Mouse (Mus musculus) midbrain, postnatal 0 days (tissue): Measurements from ENCODE around the gene Zfp871. TPM values are rescaled to one million over a fixed set of nuclear protein-coding genes. Genes with fewer than 3 reads are reported as not detected.

Experiments
- ATAC-seq: fragments of 200-750 bp; cut with Nextera tagmentation; 2 replicates; pipeline ENCODE4 v1.8.0; 2017; ENCODE audit warnings: moderate number of reproducible peaks, mild to moderate bottlenecking, moderate TSS enrichment, moderate library complexity; ENCODE audit not compliant: low FRiP score
- DNase-seq: peaks from one replicate; pipeline ENCODE4 v3.0.0-alpha.2; 2015; ENCODE audit warnings: low spot score
- H3K27ac ChIP-seq: fragments of 300-500 bp; sonication (generic); 2 replicates; pipeline ENCODE4 v1.5.1; 2014; ENCODE audit warnings: low read depth, mild to moderate bottlenecking, low read length, mixed read lengths
- H3K27me3 ChIP-seq: fragments of 300-500 bp; sonication (generic); 2 replicates; pipeline ENCODE4 v1.6.1; 2014; ENCODE audit warnings: low read length, control low read depth, mixed read lengths; ENCODE audit not compliant: insufficient read depth
- H3K36me3 ChIP-seq: fragments of 300-500 bp; sonication (generic); 2 replicates; pipeline ENCODE4 v1.6.1; 2014; ENCODE audit warnings: low read length, control low read depth, mixed read lengths; ENCODE audit not compliant: insufficient read depth
- H3K4me1 ChIP-seq: fragments of 300-500 bp; sonication (generic); 2 replicates; pipeline ENCODE4 v1.6.1; 2014; ENCODE audit warnings: mild to moderate bottlenecking, control low read depth, antibody characterized with exemption, low read length, mixed read lengths; ENCODE audit not compliant: insufficient read depth
- H3K4me2 ChIP-seq: fragments of 300-500 bp; sonication (generic); 2 replicates; pipeline ENCODE4 v1.6.1; 2014; ENCODE audit warnings: low read depth, mild to moderate bottlenecking, low read length, mixed read lengths; ENCODE audit not compliant: poor library complexity, severe bottlenecking
- H3K4me3 ChIP-seq: fragments of 300-500 bp; sonication (generic); 2 replicates; pipeline ENCODE4 v1.5.1; 2014; ENCODE audit warnings: low read depth, mild to moderate bottlenecking, low read length, moderate library complexity
- H3K9ac ChIP-seq: fragments of 300-500 bp; sonication (generic); replicated peaks from 2 replicates; pipeline ENCODE4 v1.6.1; 2014; ENCODE audit warnings: mild to moderate bottlenecking, low read length, moderate library complexity, mixed read lengths; ENCODE audit not compliant: poor library complexity, severe bottlenecking
- H3K9me3 ChIP-seq: fragments of 300-500 bp; sonication (generic); 2 replicates; pipeline ENCODE4 v1.6.1; 2016; ENCODE audit warnings: low read length, control low read depth
- CTCF ChIP-seq: IDR thresholded peaks from 2 replicates; pipeline ENCODE4 v1.5.1; 2016; ENCODE audit warnings: antibody characterized with exemption, mild to moderate bottlenecking
- WGBS: fragments of 180-500 bp; shearing (Covaris S2); extraction: QIAGEN DNeasy Blood & Tissue Kit; methylation state at CpG from one replicate; pipeline ENCODE4 v1.1.7; 2014; 5-methylcytosine and 5-hydroxymethylcytosine counted together
- polyA plus RNA-seq: library from polyadenylated mRNA; unstranded; fragments of >200 nt; fragmentation: Nextera tagmentation; extraction: Ambion mirVana; gene quantifications from 2 replicates; pipeline ENCODE4 v1.2.1, GENCODE M21; 2015
- total RNA-seq: library from RNA; depleted of rRNA; stranded (reverse); fragments of >200 nt; gene quantifications from 2 replicates; pipeline ENCODE4 v1.2.3, GENCODE M21; 2014

Zfp871 gene
- total and polyA plus RNA-seq, 2 experiments from 2014 or later: 34.5 to 46.7 TPM

- no peak for TF ChIP-seq CTCF
- Histone ChIP-seq H3K4me1 (no peaks in the 10 kb centered on the region), H3K4me2 (no peak overlapping the region), H3K36me3 (no peaks in the 10 kb centered on the region), H3K9ac (no peak overlapping the region), H3K9me3 (no peaks in the 10 kb centered on the region), H3K27ac (no peak overlapping the region), H3K4me3 (no peak overlapping the region), H3K27me3 (no peaks in the 10 kb centered on the region)
- DNase-seq: no peak
- 73% methylated on average over 5 of the region's 5 CpGs for WGBS
- ATAC-seq: no peak
These were observed 30.8 kb downstream of the Zfp871 start for GRCm38 (mm10) chr17:32757331-32757730.

GRCm38 (mm10) chr17:32753634-32754033 is 34.5 kb downstream of the Zfp871 start:
- H3K9ac ChIP-seq: no peak overlapping the region
- H3K4me1 ChIP-seq: no peaks in the 10 kb centered on the region
- no peaks in the 10 kb centered on the region for H3K9me3 ChIP-seq
- no peak for ATAC-seq
- no peaks in the 10 kb centered on the region for H3K36me3 ChIP-seq
- no peak overlapping the region for H3K27ac ChIP-seq
- peak; percentile 59 for TF ChIP-seq CTCF
- H3K4me2 ChIP-seq: peak overlapping the region; percentile 9; the same call in 1 of the 2 replicates
- peak; percentile 50 for DNase-seq
- H3K27me3 ChIP-seq: no peaks in the 10 kb centered on the region
- H3K4me3 ChIP-seq: no peak overlapping the region
- 13% methylated on average over 12 of the region's 12 CpGs for WGBS

GRCm38 (mm10) chr17:32752813-32753360 is 35.2 kb downstream of the Zfp871 start:
- H3K9me3 ChIP-seq: no peaks in the 10 kb centered on the region
- H3K9ac ChIP-seq: no peak overlapping the region
- DNase-seq: no peak
- H3K4me2 ChIP-seq: no peak overlapping the region
- H3K27me3 ChIP-seq: no peaks in the 10 kb centered on the region
- no peak overlapping the region for H3K4me3 ChIP-seq
- no peak for ATAC-seq
- H3K36me3 ChIP-seq: no peaks in the 10 kb centered on the region
- no peak for TF ChIP-seq CTCF
- no peak overlapping the region for H3K27ac ChIP-seq
- 76% methylated on average over 6 of the region's 6 CpGs for WGBS
- no peaks in the 10 kb centered on the region for H3K4me1 ChIP-seq

- Histone ChIP-seq H3K4me2 (no peak overlapping the region), H3K4me3 (no peak overlapping the region), H3K36me3 (no peaks in the 10 kb centered on the region), H3K27ac (no peak overlapping the region), H3K27me3 (no peaks in the 10 kb centered on the region), H3K9me3 (no peaks in the 10 kb centered on the region), H3K4me1 (no peaks in the 10 kb centered on the region), H3K9ac (no peak overlapping the region)
- DNase-seq: no peak
- no peak for TF ChIP-seq CTCF
- no peak for ATAC-seq
- WGBS: 44% methylated on average over 5 of the region's 5 CpGs
These were observed 37.5 kb downstream of the Zfp871 start for GRCm38 (mm10) chr17:32750611-32751010.

GRCm38 (mm10) chr17:32741057-32741456 is 47.0 kb downstream of the Zfp871 start:
- DNase-seq: no peak
- WGBS: 10% methylated on average over 1 of the region's 1 CpGs
- Histone ChIP-seq H3K27me3 (no peaks in the 10 kb centered on the region), H3K9me3 (no peaks in the 10 kb centered on the region), H3K36me3 (no peaks in the 10 kb centered on the region), H3K4me2 (no peak overlapping the region), H3K9ac (no peak overlapping the region), H3K4me3 (no peak overlapping the region), H3K27ac (no peak overlapping the region), H3K4me1 (no peaks in the 10 kb centered on the region)
- ATAC-seq: no peak
- TF ChIP-seq CTCF: no peak

- H3K9ac ChIP-seq: no peak overlapping the region
- WGBS: 97% methylated on average over 1 of the region's 1 CpGs
These were observed 49.7 kb downstream of the Zfp871 start for GRCm38 (mm10) chr17:32738406-32738805.

More at GRCm38 (mm10) chr17:32738406-32738805, 49.7 kb downstream of the Zfp871 start:
- Histone ChIP-seq H3K9me3 (no peaks in the 10 kb centered on the region), H3K4me3 (no peak overlapping the region), H3K36me3 (no peaks in the 10 kb centered on the region), H3K27me3 (no peaks in the 10 kb centered on the region), H3K27ac (no peak overlapping the region), H3K4me1 (no peaks in the 10 kb centered on the region), H3K4me2 (no peak overlapping the region)
- DNase-seq (no peak), ATAC-seq (no peak)
- no peak for TF ChIP-seq CTCF
